Mouse (Mus musculus) spleen, embryonic (tissue): ENCODE data around the gene Sh3bp2.

Source experiments
- CTCF ChIA-PET: fragments of 350-600 bp; sonication (Branson Sonifier 250); formaldehyde crosslinking; loops from one replicate; lab custom pipeline; 2022; lab: Charles Lee

Gene Sh3bp2

DNA sequence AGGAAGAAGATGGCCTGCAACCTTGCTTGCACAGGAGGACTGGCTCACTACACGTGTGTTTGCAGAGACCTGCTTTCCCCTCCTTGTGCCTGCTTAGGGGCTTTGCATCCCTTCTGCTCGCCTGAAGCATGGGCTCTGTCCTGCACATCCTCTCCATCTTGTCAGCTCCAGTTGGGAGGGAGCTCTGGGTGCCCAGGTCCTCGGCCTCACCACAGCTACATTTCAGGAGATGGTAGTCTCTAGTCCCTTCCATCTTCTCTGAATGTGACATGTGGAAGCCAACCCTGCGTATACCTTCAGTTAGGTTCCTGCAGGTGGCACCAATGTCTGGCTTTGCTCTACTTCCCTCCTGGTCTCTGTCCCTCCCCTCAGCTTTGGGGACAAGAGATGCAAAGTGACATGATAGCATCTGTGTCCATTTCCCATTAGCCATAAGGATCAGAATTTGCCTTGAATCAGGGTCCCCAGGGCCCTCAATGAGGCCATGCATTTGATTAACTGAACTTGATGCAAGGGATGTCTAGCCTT is 1.6 kb upstream of the Sh3bp2 start:
- CTCF ChIA-PET, result interaction anchor here (0.5 to 1.0 kb wide), 4 partner anchors 19 to 113 kb away, joined by 3 read pairs; partner anchors contain the start of gene Mfsd10

DNA sequence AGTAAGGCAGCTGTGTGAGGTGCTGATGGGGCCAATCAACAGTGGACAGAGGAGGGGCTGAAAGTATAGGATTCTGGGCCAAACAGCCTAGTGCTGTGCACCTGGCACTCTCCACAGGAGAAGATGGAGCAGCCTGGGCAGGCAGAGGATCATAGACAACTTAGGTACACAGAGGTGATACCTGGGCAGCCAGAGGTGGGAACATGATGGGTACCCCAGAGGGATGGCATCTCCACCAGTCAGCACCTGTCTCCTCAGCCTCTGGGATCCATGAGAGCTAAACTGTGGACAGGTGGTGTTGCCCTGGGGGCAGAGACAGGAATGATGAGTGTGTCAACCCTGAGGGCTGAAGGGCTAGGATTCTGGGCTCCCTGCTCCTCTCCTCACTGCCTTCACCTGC is 1.1 kb upstream of the Sh3bp2 start:
- CTCF ChIA-PET, result interaction anchor here (0.5 to 1.0 kb wide), 2 partner anchors 18 to 113 kb away, joined by 3 read pairs; partner anchors contain the start of gene Mfsd10

DNA sequence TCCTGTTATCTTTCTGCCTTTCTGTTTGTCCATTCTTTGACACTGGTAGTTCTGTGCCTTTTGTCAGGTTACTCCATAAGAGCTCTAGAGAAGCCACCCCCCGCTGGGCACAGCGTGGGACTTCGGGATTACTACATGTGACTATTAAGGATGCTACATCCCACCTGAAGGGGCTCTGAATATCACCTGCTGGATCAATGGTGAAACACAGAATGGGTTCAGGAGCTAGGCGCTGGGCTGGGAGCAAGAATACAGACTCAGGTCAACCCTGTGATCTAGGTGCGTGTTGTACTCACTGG is 788 bp downstream of the Sh3bp2 start:
- CTCF ChIA-PET, result interaction anchor here (0.7 kb wide), 1 partner anchor 12 kb away, joined by 3 read pairs; no protein-coding TSS in a partner anchor

DNA sequence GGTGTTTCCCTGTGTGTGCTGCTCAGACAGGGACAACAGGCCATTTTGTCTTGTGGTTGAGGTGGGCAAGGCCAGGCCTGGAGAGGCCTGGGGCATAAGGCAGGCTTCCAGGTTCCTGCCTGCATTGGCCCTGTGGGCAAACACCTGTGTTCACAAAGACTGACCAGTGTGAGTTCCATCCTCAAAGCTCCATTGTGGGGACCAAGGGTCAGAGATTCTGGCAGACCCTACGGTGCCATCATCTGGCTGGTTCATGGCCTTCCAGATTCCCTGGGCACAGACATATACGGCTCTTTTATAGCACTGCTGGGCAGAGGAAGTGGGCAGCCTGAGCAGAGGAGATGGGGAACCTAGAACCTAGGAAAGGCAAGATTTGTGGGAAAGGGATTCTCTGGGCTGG is 1.7 kb downstream of the Sh3bp2 start:
- CTCF ChIA-PET, result interaction anchor here (0.6 to 1.1 kb wide), 2 partner anchors 9 to 120 kb away, joined by 3 to 4 read pairs; no protein-coding TSS in a partner anchor

DNA sequence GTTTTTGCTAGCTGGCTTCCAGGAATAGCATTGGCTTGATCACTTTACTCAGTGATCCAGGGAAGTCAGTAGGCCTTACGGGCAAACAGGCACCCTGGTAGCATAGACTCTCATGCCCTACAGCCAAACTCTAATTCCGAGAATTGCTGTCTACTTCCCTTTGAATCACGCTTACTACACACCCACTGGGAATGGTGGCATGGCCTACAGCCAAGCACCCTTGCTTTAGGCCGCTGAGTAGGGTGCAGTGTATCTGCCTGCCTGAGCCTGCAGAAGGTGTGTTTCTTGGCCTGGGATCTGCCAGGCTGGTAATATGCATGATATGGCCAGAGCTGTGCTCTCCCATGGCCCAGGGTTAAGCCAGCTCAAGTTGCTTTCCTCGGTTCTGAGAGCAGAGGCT is 3.1 kb downstream of the Sh3bp2 start:
- CTCF ChIA-PET, result interaction anchor here (0.6 kb wide), 1 partner anchor 858 kb away, joined by 3 read pairs; no protein-coding TSS in a partner anchor

DNA sequence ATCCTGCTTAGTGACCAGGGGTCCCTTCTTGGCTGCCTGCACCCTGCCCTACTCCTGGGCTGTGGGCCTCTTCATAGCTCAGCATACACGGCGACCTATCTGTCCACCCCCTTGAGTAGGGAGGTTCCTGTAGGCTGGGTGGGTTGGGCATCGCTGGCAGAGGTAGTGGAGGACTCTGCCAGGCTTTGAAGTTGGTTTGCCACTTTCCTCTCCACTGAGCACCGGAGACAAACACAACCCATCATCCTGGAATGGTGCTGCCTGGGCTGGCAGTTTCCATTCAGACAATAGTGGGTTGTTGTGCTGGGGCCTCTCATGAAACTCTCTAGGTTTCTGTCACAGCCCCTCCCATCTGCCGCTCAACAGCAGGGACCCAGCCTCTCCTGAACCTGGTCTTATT is 4.5 kb downstream of the Sh3bp2 start:
- CTCF ChIA-PET, result no interaction called here

DNA sequence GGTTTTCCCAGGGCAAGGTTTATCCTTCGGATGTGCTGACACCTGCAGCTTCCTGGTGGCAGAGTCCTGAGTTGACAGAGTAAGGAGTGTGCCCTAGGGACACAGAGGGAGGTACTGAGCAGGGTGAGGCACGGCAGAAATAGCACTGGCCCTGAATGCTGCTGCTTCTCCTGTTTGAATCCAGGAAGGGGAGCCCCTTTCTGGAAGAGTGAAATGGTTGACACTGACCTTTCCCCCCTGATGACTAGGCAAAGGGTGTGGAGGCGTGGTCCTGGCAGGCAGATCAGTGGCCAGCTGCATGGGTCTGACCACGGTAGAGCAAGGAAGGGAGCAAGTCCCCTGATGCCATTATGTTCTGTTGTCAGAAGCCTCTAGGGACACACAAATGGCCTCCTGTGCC is 5.0 kb downstream of the Sh3bp2 start:
- CTCF ChIA-PET, result no interaction called here

DNA sequence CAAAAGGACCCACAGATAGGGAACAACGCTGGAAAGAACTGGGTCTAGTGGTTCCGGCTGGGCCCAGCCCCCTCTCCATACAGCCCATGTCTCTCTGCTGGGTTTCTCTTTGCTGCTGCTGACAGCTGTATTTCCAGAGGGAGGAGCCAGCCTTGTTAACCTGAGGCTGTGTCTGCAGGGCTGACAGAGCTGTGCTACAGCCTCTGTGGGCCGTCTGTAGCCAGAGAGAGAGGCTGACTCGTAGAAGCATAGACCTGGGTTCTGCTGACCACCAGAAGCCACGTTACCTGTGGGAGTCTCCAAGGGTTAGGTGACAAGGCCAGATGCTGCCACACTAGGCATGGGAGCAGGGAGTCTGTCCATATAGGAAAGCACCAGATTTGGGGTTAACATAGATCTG is 7.4 kb downstream of the Sh3bp2 start:
- CTCF ChIA-PET, result no interaction called here

DNA sequence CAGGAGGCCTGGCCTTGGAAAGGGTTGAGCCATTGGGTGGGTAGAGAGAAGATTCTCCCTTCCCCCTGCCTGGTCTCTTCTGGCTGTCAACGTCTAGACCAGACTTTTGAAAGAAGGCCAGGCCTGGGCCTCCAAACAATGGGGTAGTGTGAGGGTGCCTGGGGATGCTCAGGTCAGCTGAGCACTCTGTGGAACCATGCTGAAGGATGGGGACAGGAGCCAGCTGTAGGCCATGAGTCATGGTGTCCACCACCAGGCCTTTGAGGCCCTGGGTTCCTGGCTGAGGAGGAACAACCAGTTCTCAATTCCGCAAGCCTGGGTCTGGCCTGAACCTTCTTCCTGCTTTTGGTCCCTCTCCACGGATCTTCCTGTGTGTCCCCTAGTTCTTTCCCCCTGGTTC is 8.2 kb downstream of the Sh3bp2 start:
- CTCF ChIA-PET, result no interaction called here

DNA sequence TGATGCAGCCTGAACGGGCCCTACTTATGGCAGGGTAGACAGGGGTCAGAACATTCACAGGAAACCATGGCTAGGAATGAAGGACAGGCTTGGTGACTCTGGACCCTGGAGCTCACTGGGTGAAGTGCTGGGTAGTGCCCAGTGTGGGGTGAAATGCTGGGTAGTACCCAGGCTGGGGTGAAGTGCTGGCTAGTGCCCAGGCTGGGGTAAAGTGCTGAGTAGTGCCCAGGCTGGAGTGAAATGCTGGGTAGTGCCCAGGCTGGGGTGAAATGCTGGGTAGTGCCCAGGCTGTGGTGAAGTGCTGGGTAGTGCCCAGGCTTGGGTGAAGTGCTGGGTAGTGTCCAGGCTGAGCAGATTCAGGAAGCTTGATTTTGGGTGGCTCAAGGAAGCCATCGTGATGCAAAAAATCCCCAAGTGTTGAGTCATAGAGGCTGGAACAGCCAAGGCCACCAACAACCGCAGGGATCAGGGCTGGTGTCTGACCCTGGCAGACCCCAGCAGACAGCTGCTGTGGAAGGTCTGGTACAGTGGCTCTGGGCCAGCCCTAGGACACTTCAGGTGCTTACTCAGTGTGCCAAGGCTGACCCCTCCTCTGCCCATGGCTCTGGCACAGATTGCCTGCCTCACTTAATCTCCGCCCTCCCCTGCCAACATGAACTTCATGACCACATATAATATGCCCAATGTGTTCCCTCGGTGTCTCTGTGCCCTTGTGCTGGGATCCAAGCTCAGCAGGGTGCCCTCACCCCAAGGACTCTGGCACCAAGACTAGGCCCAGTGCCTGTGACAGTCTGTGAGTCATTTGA is 9.3 kb downstream of the Sh3bp2 start:
- CTCF ChIA-PET, result no interaction called here

DNA sequence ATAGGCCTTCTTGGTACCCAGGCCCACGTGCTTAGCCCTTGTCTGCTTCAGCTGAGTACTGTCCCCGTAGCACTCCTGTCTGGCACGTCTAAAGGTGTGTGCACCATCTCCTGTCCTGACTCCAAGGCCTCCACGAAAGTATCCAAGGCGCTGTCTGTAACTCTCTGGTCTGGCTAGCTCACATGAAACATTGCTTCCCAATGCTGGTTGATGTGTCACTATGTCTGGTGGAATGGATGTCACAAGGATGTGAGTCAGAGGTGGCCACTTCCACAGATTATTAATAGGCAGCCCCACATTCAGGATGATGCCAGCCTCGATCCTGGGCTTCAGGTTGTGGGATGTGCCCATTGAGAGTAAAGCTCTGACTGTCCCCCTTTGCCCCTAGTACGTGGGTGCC is 10.2 kb downstream of the Sh3bp2 start:
- CTCF ChIA-PET, result interaction anchor here (0.9 kb wide), 1 partner anchor 8 kb away, joined by 4 read pairs; no protein-coding TSS in a partner anchor

DNA sequence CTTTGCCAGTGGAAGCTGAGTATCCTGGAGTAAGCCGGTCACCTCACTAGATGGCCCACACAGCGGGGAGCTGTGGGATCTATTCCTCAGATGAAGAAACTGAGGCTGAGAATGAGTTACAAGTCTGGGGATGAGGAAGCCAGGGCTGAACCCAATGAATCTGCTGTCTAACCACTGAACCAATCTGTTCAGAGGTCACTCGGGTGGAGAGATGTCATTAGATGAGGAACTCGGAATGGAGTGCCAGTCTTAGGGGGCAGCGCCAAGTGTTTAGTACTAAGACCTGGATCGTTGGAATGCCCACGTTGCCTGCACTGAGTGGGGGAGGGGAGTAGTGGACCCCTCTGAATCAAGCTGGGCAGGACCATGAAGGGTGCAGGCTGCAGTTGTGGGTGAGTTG is 12.4 kb downstream of the Sh3bp2 start:
- CTCF ChIA-PET, result interaction anchor here (1.0 kb wide), 1 partner anchor 12 kb away, joined by 3 read pairs; no protein-coding TSS in a partner anchor

DNA sequence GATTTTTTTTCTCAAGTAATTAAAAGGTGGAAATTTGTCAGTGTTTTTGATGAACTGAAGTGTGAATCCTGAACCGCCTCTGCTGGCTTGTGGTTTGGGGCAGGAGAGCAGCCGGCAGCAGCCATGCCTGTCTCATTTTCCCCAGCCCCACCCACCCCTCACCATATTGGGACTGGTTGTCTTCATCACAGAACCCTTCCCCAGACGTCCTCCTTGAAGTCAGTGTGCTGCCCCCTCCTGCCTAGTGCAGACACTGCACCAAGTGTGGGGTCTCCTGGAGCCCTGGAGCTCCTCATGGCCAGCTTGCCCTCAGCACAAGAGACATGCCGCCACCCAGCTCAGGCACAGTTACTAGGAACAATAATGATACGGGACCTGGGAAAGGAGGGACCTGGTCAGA is 12.9 kb downstream of the Sh3bp2 start:
- CTCF ChIA-PET, result interaction anchor here (0.6 to 1.0 kb wide), 2 partner anchors 12 to 125 kb away, joined by 3 read pairs; no protein-coding TSS in a partner anchor

DNA sequence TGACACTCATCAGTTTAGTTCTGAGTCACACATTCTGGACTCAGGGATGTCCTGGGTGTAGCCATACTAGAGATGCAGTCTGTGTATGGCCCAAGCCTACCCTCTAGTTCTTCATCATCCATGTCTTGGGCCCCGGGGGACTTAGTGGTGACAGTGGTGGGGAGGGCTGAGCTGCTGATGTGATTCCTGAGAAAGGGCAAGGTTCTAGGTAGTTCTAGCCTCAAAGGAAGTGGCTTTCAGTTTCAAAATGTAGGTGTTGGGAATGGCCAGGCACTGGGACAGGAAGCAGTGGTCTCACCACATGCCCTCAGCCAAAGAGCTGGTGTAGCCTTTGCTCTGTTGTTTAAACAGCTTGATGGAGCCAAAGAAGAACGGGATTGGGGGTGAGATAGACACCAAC is 13.5 kb downstream of the Sh3bp2 start:
- CTCF ChIA-PET, result interaction anchor here (0.6 to 0.8 kb wide), 2 partner anchors 45 to 124 kb away, joined by 3 to 5 read pairs; no protein-coding TSS in a partner anchor

DNA sequence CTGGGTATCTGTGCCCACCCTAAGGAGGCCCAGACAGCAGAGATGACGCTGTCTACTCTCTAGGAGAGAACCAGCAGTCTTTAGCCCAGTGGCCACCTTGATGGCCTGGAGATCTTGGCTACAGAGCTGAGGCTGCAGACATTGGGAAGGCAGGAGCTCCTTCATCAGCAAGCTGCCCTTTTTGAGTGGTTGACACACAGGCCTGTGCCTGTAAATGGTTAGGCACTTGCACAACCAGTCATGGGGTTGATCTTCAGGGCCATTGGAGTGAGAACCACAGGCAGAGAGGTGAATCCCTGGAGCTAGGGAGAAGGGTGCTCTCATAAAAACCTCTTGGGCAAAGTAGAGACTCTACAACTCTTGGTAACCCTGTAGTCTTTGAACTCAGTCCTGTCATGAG is 16.5 kb downstream of the Sh3bp2 start:
- CTCF ChIA-PET, result interaction anchor here (0.6 to 1.5 kb wide), 2 partner anchors 95 to 1463 kb away, joined by 3 read pairs; partner anchors contain the start of gene Mfsd10

DNA sequence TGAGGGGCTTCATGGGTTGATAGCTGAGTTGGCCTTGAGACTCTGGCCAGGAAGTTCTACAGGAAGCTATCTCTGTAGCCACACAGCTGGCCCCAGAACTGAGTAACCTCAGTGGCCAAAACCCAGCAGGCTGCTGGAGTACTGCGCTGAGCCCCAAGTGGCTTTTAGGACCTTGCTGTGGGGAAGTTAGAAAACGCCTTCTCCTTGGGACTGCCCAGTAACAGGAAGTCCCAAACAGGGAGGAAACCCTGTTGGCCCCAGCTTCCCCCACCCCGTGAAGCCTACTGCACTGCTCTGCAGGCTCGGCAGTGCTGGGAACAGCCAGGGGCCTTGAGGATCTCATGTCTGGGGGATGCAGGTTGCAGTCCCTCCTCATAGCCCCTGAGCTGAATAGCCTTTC is 17.5 kb downstream of the Sh3bp2 start:
- CTCF ChIA-PET, result interaction anchor here (0.6 to 1.5 kb wide), 5 partner anchors 19 to 94 kb away, joined by 3 to 4 read pairs (median 3); partner anchors contain the start of gene Mfsd10

DNA sequence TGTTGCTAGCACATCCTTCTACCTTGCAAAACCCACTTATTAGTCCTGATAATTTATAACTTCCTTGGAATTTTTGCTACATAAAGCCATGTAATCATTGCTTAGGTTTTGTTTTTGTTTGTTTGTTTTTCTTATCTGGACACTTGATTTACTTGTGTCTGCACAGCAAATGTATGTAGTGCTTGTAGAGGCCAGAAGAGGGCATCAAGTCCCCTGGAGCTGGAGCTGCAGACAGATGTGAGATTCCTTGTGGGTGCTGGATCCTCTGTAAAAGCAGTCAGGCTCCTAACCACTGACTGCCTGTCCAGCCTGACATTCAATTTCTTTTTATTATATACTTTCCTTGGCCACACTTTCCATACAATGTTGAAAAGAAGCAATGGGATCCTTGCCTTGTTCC is 21.8 kb downstream of the Sh3bp2 start:
- CTCF ChIA-PET, result no interaction called here

DNA sequence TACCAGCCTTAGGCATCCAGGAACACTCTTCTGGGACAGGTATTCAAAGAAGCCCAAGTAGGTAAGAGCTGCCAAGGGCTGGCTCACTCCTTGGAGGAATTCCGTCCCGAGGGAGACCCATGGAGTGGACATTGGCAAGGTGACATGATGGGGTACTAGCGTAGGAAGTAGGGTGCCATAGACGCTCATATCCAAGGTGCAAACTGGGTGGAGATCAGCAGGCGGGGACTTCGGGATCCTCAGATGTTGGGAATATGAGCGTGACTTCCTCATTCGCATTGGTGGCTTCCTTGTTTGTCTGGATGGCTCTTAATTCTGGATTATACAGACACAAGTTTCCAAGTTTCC is 23.5 kb downstream of the Sh3bp2 start:
- CTCF ChIA-PET, result interaction anchor here (0.6 kb wide), 1 partner anchor 29 kb away, joined by 8 read pairs; no protein-coding TSS in a partner anchor

DNA sequence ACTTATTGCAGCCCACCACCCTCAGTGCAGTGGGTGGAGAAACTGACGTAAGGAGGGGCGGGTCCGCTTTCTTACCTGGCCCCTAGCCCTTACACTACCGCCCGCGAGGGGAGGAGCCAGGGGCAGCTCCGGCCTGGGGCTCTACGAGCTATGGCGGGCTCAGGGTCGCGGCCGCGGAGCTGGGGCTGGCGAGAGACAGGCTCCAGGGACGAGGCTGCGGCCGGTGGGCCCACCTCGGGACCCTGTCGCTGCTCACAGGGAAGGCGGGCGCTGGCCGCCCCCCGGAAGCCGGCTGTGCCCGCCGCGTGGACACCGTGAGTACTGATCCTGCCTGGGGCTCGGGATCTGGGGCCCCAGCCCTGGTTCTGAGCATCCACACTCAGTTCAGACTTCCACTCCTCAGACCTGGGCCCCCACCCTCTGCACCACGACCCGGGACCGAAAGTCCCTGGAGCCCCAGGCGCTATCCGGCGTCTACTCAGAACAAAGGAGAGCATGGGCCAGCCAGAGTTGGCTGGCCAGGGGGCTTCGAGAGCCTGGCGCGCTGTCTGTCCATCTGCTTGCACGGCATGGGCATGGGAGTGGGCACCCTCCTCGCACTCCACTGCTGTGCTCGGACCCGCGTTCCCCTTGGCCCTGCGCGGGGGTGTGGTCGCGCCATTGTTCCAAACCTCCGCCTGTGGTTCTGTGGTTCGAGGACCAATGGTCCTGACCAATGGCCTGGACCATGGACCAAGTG is 24.0 kb downstream of the Sh3bp2 start:
- CTCF ChIA-PET, result interaction anchor here (0.8 kb wide), 1 partner anchor 26 kb away, joined by 3 read pairs; no protein-coding TSS in a partner anchor

DNA sequence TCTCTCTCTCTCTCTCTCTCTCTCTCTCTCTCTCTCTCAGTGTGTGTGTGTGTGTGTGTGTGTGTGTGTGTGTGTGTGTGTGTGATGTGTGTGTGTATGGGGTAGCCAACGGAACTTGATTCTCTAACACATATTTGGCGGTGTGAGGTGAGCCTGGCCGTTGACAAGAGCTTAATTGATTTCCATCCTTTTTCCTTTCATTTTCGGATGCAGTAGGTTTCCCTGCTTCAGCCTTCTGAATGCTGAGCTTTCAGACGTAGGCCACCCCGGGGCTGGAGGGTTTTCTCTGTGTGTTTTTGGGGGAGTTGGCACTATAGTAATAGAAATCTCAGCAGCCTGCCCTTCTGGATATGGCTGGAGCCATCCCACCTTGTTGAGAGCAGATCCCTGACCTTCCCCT is 24.6 kb downstream of the Sh3bp2 start:
- CTCF ChIA-PET, result interaction anchor here (0.8 kb wide), 1 partner anchor 26 kb away, joined by 3 read pairs; no protein-coding TSS in a partner anchor

DNA sequence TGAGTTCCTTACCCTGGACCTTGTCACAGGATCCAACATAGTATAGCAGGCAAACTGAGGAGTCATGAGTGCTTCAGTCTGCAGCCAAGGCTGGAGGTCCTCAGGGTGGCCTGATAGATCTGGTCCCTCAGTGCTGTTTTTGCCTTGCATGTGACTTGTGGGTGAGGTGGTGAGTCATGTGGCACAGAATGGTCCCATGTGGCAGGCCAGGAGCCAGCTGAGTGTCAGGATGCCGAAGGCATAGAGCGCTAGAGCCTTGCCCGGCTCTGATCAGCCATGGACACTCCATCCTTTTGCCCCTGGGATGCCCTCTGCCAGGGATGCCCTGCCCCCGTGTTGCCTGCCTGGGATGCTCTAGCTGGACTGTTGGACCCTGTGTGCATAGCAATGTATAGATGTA is 26.2 kb downstream of the Sh3bp2 start:
- CTCF ChIA-PET, result no interaction called here

DNA sequence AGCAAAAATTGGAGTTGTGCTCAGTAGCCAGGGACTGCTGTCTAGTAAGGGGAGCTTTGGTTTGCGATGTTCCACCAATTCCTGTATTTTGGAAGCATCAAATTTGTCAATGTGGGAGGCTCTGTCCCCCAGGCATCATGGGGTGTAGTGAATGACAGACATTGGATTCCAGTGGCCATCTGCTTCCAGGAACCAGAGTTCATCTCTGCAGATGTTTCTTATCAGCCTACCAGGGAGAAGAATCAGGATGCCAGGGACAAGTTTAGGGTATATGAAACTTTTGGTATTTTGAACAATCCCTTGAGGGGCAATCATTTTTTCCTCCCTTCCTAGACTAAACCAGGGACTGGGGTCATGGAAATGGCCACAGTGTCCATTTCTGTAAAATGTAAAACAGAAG is 38.2 kb downstream of the Sh3bp2 start:
- CTCF ChIA-PET, result no interaction called here
